Mouse (Mus musculus): ENCODE measurements around the gene Cnnm1. TPM values are rescaled to one million over a fixed set of nuclear protein-coding genes. Genes with fewer than 3 reads are reported as not detected.

The Cnnm1 gene
- polyA plus RNA-seq (2012; rRNA removed): 1.2 and 2.3 TPM in 2 replicates

DNA sequence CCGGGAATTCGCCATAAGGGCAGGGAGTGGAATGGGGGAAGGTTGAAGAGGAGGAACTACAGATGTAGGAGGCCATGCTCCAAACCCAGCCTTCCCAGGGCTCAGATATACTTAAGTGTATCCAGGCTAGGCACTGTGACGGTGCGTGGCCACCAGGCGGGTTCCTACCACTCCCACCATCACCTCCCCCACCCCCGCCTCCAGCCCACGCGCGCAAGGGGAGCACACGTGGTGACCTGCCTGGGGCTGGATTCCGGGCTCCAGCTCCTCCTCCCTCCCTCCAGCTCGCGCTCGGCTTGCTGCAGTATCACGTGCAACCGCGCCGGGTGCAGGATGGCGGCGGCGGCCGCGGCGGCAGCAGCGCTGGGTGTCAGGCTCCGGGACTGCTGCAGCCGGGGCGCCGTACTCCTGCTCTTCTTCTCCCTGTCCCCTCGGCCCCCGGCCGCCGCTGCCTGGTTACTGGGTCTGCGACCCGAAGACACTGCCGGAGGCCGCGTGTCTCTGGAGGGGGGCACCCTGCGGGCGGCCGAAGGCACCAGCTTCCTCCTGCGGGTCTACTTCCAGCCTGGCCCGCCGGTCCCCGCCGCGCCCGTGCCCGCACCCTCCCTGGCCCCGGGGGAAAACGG is at the start of gene Cnnm1:
Gene Cnnm1, plus strand, starts transcription at position 325 of the 626 bp plus-strand sequence.

DNA sequence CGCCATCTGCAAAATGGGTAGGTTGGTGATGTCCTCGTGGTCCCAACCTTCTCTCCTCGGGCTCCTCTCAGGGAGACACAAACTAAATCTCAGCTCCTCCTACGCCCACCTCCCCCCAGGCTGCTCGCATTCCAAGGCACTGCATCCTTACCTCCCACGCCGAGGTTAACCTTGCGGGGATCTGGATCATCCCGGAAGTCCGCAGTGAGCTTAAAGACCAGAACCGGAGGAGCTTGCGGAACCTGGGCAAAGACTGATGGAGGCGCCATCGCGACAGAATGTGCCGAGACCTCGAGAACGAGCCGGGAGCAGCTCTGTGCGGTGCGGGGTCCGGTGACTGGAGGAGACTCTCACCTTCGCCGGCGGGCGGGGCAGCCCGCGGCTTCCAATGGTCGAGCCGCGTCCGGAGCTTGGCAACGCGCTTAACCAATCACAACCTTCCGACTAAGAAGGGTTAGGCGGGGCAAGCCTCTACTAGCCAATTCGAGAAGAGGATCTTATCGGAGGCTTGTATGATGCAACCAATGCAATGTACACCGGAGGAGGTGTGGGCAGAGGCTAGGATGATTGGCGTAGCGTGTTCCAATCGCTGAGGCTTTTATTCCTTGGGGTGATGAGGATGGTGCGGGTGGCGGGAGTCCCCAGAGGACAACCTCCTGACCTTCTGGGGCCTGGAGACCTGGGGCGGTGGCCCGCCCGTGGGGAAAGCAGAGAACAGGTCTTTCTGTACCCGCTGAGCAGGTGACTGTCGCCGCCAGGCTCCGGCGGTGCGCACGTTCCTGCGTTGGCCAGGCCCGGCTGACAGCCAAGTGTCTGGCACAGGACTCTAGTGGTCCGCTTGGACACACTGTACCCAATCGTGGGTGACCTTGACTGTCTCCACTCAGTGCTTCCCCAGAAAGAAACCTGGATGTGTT is 84.2 kb downstream of the Cnnm1 start, which contains the start of gene Got1:
Gene Got1, minus strand, starts transcription at position 419 of the 917 bp plus-strand sequence.

Other genes with a start within 250 kb of the Cnnm1 start
- 0.21 and 0.45 TPM in 2 replicates for gene Hpse2, start 52.1 kb upstream of the Cnnm1 start, polyA plus RNA-seq (2012; rRNA removed)
- 28.8 and 31.6 TPM in 2 replicates for gene Got1, start 84.2 kb downstream of the Cnnm1 start, polyA plus RNA-seq (2012; rRNA removed)
- 18.3 and 21.8 TPM in 2 replicates for gene Nkx2-3, start 171.9 kb downstream of the Cnnm1 start, polyA plus RNA-seq (2012; rRNA removed)
- gene Slc25a28, start 234.4 kb downstream of the Cnnm1 start, polyA plus RNA-seq (2012; rRNA removed): 57.0 and 68.7 TPM in 2 replicates
- gene Entpd7, start 249.2 kb downstream of the Cnnm1 start, polyA plus RNA-seq (2012; rRNA removed): 8.0 and 8.6 TPM in 2 replicates

Data from colon, adult 2 months (tissue).